15 mouse cellular contexts compared by ENCODE assay signal in the genomic region with DNA sequence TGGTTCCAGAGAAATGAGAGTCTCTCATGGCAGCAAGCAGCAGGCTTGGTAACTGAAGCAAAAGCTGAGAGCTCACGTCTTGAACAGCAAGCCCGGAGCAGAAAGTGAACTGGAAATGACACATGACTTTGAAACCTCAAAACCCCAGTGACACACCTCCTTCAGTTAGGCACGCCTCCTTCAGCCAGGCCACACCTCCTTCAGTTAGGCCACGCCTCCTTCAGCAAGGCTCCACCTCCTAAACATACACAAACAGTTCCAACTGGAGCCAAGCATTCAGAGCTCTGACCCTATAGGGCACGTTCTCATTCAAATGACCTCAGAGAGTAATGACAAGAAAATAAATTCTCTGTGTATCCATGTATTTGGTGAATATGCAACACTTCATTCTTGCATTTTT.
A peak's percentile ranks its signal among the peaks of the same experiment; 100 is the strongest.
DNase-seq lines count a peak whose midpoint lies in the region; ATAC-seq lines count a peak whose summit lies in the region.
"Had no signal": no experiment of that assay in that cellular context is flagged by ENCODE, and none has a peak within 500 bp of the region (broad histone marks: within the 10 kb centered on the region; RNA-seq: fewer than 3 reads in every experiment).

No protein-coding gene starts in this region.

- peak; percentile 44; the same call in 1 of the 2 replicates for ATAC-seq in granulocyte monocyte progenitor cell, adult 5-6 weeks (replicated peaks; ENCODE audit: poor library complexity, severe bottlenecking)
- ATAC-seq: midbrain, embryonic 16.5 days had no signal

- DNase-seq in thymus, postnatal 36 days, result peak; percentile 4 to 16
- DNase-seq in thymus, postnatal 0 days (ENCODE audit: low spot score), result no peak
- DNase-seq in ES-CJ7 (ENCODE audit: low read depth, low spot score), result peak; percentile 18
- DNase-seq in cerebellum, adult 9-11 months, result no peak
- no peak for DNase-seq in layer of hippocampus, postnatal 14 days (ENCODE audit: low spot score in 2 of 2)
- no peak for DNase-seq in embryo, embryonic 10 days (ENCODE audit: low spot score)
- DNase-seq: adrenal gland, postnatal 36 days; cerebellum, adult 9-10 months; gastrocnemius, postnatal 10 days; heart, postnatal 10 days; kidney, adult 11 months; lung, postnatal 4 days; thymus, adult 18-20 months had no signal

Comparison
In these comparisons a context has a peak if more than half of its experiments do, and no peak if none do; other contexts are left out.
1. DNase-seq: peak in thymus, postnatal 36 days (2 of 2) and ES-CJ7 (single experiment); none in thymus, postnatal 0 days (single experiment), cerebellum, adult 9-11 months (single experiment), layer of hippocampus, postnatal 14 days (0 of 2) and embryo, embryonic 10 days (single experiment).